Mouse (Mus musculus) myocyte (in vitro differentiated cells): ENCODE measurements around the gene Rnf43.

Experiments
- POLR2A ChIP-seq: IDR thresholded peaks from one replicate; pipeline ENCODE4 v1.6.1; 2011; ENCODE audit warnings: low read depth, mild to moderate bottlenecking, control low read depth, moderate library complexity; ENCODE audit not compliant: insufficient read length
- POLR2AphosphoS2 ChIP-seq: IDR thresholded peaks from one replicate; pipeline ENCODE4 v1.6.1; 2011; ENCODE audit warnings: low read depth, control low read depth; ENCODE audit not compliant: insufficient read length
- REST ChIP-seq: IDR thresholded peaks from one replicate; pipeline ENCODE4 v1.6.1; 2011; ENCODE audit warnings: mild to moderate bottlenecking, control low read depth, moderate library complexity; ENCODE audit not compliant: insufficient read depth, insufficient read length

- TF ChIP-seq POLR2A (no peak), POLR2AphosphoS2 (no peak), REST (no peak)
Observed at GRCm38 (mm10) chr11:87667107-87668090, 4.9 kb downstream of the Rnf43 start.
